Mouse (Mus musculus) forebrain, embryonic 14.5 days (tissue): ENCODE data around the gene Crk. TPM values are rescaled to one million over a fixed set of nuclear protein-coding genes. Genes with fewer than 3 reads are reported as not detected.

Experiments
- ATAC-seq: fragments of 200-750 bp; cut with Nextera tagmentation; 2 replicates; pipeline ENCODE4 v1.8.0; 2017; ENCODE audit warnings: mild to moderate bottlenecking, moderate library complexity
- DNase-seq: peaks from one replicate; pipeline ENCODE4 v3.0.0-alpha.2; 2015; ENCODE audit warnings: low spot score
- H3K27ac ChIP-seq: fragments of 300-500 bp; sonication (generic); 2 replicates; pipeline ENCODE4 v1.5.1; 2014; ENCODE audit warnings: low read depth, mild to moderate bottlenecking, control low read depth, low read length, moderate library complexity
- H3K27me3 ChIP-seq: fragments of 300-500 bp; sonication (generic); replicated peaks from 2 replicates; pipeline ENCODE4 v1.6.1; 2014; ENCODE audit warnings: low read length, control low read depth, mixed read lengths; ENCODE audit not compliant: control insufficient read depth, insufficient read depth
- H3K36me3 ChIP-seq: fragments of 300-500 bp; sonication (generic); 2 replicates; pipeline ENCODE4 v1.6.1; 2014; ENCODE audit warnings: low read length, control low read depth; ENCODE audit not compliant: control insufficient read depth, insufficient read depth
- H3K4me1 ChIP-seq: fragments of 300-500 bp; sonication (generic); 2 replicates; pipeline ENCODE4 v1.6.1; 2014; ENCODE audit warnings: antibody characterized with exemption, low read length, control low read depth; ENCODE audit not compliant: control insufficient read depth, insufficient read depth
- H3K4me2 ChIP-seq: fragments of 300-500 bp; sonication (generic); 2 replicates; pipeline ENCODE4 v1.6.1; 2014; ENCODE audit warnings: mild to moderate bottlenecking, control low read depth, low read length
- H3K4me3 ChIP-seq: fragments of 300-500 bp; sonication (generic); 2 replicates; pipeline ENCODE4 v1.5.1; 2014; ENCODE audit warnings: low read depth, low read length, control low read depth
- H3K9ac ChIP-seq: fragments of 300-500 bp; sonication (generic); 2 replicates; pipeline ENCODE4 v1.6.1; 2014; ENCODE audit warnings: mild to moderate bottlenecking, low read length, control low read depth, moderate library complexity
- H3K9me3 ChIP-seq: fragments of 300-500 bp; sonication (generic); replicated peaks from 2 replicates; pipeline ENCODE4 v1.6.1; 2016; ENCODE audit warnings: low read length, control low read depth, mixed read lengths; ENCODE audit not compliant: control insufficient read depth
- WGBS: fragments of 180-500 bp; shearing (Covaris S2); extraction: QIAGEN DNeasy Blood & Tissue Kit; methylation state at CpG from one replicate; pipeline ENCODE4 v1.1.7; 2014; 5-methylcytosine and 5-hydroxymethylcytosine counted together
- polyA plus RNA-seq: library from polyadenylated mRNA; unstranded; fragments of >200 nt; fragmentation: Nextera tagmentation; extraction: Ambion mirVana; gene quantifications from 2 replicates; pipeline ENCODE4 v1.2.1, GENCODE M21; 2014

Crk gene
- polyA plus RNA-seq, 1 experiment from 2014 or later, result 105 TPM

GRCm38 (mm10) chr11:75737806-75738476 is 58.9 kb downstream of the Crk start:
- Histone ChIP-seq H3K36me3 (peaks cover 22% of the 10 kb centered on the region), H3K9ac (no peak overlapping the region), H3K4me3 (no peak overlapping the region), H3K27ac (no peak overlapping the region), H3K9me3 (no peaks in the 10 kb centered on the region), H3K27me3 (no peaks in the 10 kb centered on the region), H3K4me1 (peaks cover 32% of the 10 kb centered on the region), H3K4me2 (no peak overlapping the region)
- WGBS, result 83% methylated on average over 2 of the region's 2 CpGs
- no peak for ATAC-seq
- no peak for DNase-seq

GRCm38 (mm10) chr11:75738477-75738821 is 59.4 kb downstream of the Crk start:
- peaks cover 32% of the 10 kb centered on the region for H3K4me1 ChIP-seq
- H3K27me3 ChIP-seq, result no peaks in the 10 kb centered on the region
- no peak overlapping the region for H3K9ac ChIP-seq
- ATAC-seq (no peak), DNase-seq (no peak)
- H3K9me3 ChIP-seq, result no peaks in the 10 kb centered on the region
- no peak overlapping the region for H3K4me3 ChIP-seq
- H3K36me3 ChIP-seq, result peaks cover 23% of the 10 kb centered on the region
- WGBS, result 97% methylated on average over 7 of the region's 7 CpGs
- H3K27ac ChIP-seq, result no peak overlapping the region
- no peak overlapping the region for H3K4me2 ChIP-seq

- H3K36me3 ChIP-seq, result peaks cover 23% of the 10 kb centered on the region
- no peak overlapping the region for H3K4me3 ChIP-seq
- H3K9me3 ChIP-seq, result no peaks in the 10 kb centered on the region
- H3K4me2 ChIP-seq, result no peak overlapping the region
- no peak for DNase-seq
- H3K27ac ChIP-seq, result no peak overlapping the region
- WGBS, result 71% methylated on average over 3 of the region's 3 CpGs
- H3K9ac ChIP-seq, result no peak overlapping the region
- peaks cover 22% of the 10 kb centered on the region for H3K4me1 ChIP-seq
- H3K27me3 ChIP-seq, result no peaks in the 10 kb centered on the region
- ATAC-seq, result no peak
Observed at GRCm38 (mm10) chr11:75740204-75740603, 61.1 kb downstream of the Crk start.

- no peak for DNase-seq
- no peak for ATAC-seq
- no peaks in the 10 kb centered on the region for H3K9me3 ChIP-seq
- H3K4me1 ChIP-seq, result peaks cover 11% of the 10 kb centered on the region
- no peak overlapping the region for H3K4me3 ChIP-seq
- 89% methylated on average over 3 of the region's 3 CpGs for WGBS
- no peaks in the 10 kb centered on the region for H3K27me3 ChIP-seq
- peaks cover 23% of the 10 kb centered on the region for H3K36me3 ChIP-seq
- no peak overlapping the region for H3K27ac ChIP-seq
- H3K9ac ChIP-seq, result no peak overlapping the region
- H3K4me2 ChIP-seq, result no peak overlapping the region
Observed at GRCm38 (mm10) chr11:75741615-75742014, 62.6 kb downstream of the Crk start.

- H3K9ac ChIP-seq, result no peak overlapping the region
- no peak overlapping the region for H3K4me3 ChIP-seq
- WGBS, result 95% methylated on average over 3 of the region's 3 CpGs
- H3K4me1 ChIP-seq, result peaks cover 5% of the 10 kb centered on the region; the same call in 1 of the 2 replicates
- H3K9me3 ChIP-seq, result no peaks in the 10 kb centered on the region
- peaks cover 10% of the 10 kb centered on the region for H3K36me3 ChIP-seq
- H3K27me3 ChIP-seq, result no peaks in the 10 kb centered on the region
- DNase-seq (no peak), ATAC-seq (no peak)
- H3K4me2 ChIP-seq, result no peak overlapping the region
- no peak overlapping the region for H3K27ac ChIP-seq
Observed at GRCm38 (mm10) chr11:75744761-75745160, 65.7 kb downstream of the Crk start.

GRCm38 (mm10) chr11:75750537-75750936 is 71.5 kb downstream of the Crk start:
- H3K9ac ChIP-seq, result no peak overlapping the region
- peaks cover 2% of the 10 kb centered on the region; the same call in 1 of the 2 replicates for H3K4me1 ChIP-seq
- no peak overlapping the region for H3K4me3 ChIP-seq
- H3K27ac ChIP-seq, result no peak overlapping the region
- H3K36me3 ChIP-seq, result peaks cover 17% of the 10 kb centered on the region
- H3K9me3 ChIP-seq, result no peaks in the 10 kb centered on the region
- H3K27me3 ChIP-seq, result no peaks in the 10 kb centered on the region
- ATAC-seq, result no peak
- H3K4me2 ChIP-seq, result no peak overlapping the region
- 91% methylated on average over 1 of the region's 1 CpGs for WGBS
- DNase-seq, result no peak

- H3K36me3 ChIP-seq, result peaks cover 21% of the 10 kb centered on the region
- no peaks in the 10 kb centered on the region for H3K9me3 ChIP-seq
- WGBS, result 83% methylated on average over 4 of the region's 4 CpGs
- no peak overlapping the region for H3K4me2 ChIP-seq
- no peak for ATAC-seq
- H3K27ac ChIP-seq, result no peak overlapping the region
- H3K27me3 ChIP-seq, result no peaks in the 10 kb centered on the region
- no peak overlapping the region for H3K9ac ChIP-seq
- H3K4me3 ChIP-seq, result no peak overlapping the region
- H3K4me1 ChIP-seq, result peaks cover 2% of the 10 kb centered on the region; the same call in 1 of the 2 replicates
- DNase-seq, result no peak
Observed at GRCm38 (mm10) chr11:75751082-75751481, 72.0 kb downstream of the Crk start.

Other genes starting within 250 kb of the Crk start
- not detected in 2 replicates for gene Serpinf2, start 239.7 kb upstream of the Crk start, polyA plus RNA-seq
- 4.9 and 6.9 TPM in 2 replicates for gene Wdr81, start 224.5 kb upstream of the Crk start, polyA plus RNA-seq
- gene Tlcd2, start 217.5 kb upstream of the Crk start, polyA plus RNA-seq, result 0.94 and 1.3 TPM in 2 replicates
- 67.0 and 73.1 TPM in 2 replicates for gene Prpf8, start 192.4 kb upstream of the Crk start, polyA plus RNA-seq
- gene Rilp, start 169.2 kb upstream of the Crk start, polyA plus RNA-seq, result 0.77 and 0.86 TPM in 2 replicates
- gene Scarf1, start 165.7 kb upstream of the Crk start, polyA plus RNA-seq, result 2.7 and 3.4 TPM in 2 replicates
- 6.5 and 9.1 TPM in 2 replicates for gene Slc43a2, start 147.6 kb upstream of the Crk start, polyA plus RNA-seq
- 94.2 and 101 TPM in 2 replicates for gene Pitpna, start 91.2 kb upstream of the Crk start, polyA plus RNA-seq
- gene Inpp5k, start 48.3 kb upstream of the Crk start, polyA plus RNA-seq, result 53.9 and 55.5 TPM in 2 replicates
- 5.7 and 6.6 TPM in 2 replicates for gene Myo1c, start 28.8 kb upstream of the Crk start, polyA plus RNA-seq
- gene Ywhae, start 53.6 kb downstream of the Crk start, polyA plus RNA-seq, result 1,444 and 1,603 TPM in 2 replicates
- 1.5 and 1.8 TPM in 2 replicates for gene Doc2b, start 116.8 kb downstream of the Crk start, polyA plus RNA-seq